Mouse (Mus musculus): ENCODE measurements at regions not wholly inside any gene's neighbourhood (a gene's known extent, or its start where the extent isn't known, plus 50 kb on each side); places are given as distances from the start of the nearest gene placed in this dataset.

DNA sequence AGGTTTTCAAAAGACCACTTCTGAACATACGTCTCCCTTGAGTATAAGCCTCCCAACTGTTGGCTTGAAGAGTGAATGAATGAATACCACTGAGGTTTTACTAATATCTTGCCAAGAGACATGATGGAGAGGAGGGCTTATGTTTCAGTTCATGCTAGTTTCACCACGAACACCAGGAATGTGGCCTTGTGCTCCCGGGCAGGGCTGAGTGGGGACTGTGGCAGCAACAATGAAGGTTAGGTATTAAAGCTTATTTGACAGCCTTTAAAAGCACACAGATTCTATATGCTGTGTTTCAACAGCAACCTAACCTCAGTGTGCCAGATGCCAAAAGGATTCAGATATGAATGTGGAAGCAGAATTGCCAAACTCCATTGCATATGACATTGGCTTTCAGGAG lies 390.0 kb upstream of the Cited2 start:
- Histone ChIP-seq H3K4me2 (replicated peaks; ENCODE audit: low read depth, low read length) (no peak overlapping the region), H3K4me3 (ENCODE audit: low read depth, low read length) (no peak overlapping the region), H3K9me3 (ENCODE audit: control insufficient read depth, low read length) (no peaks in the 10 kb centered on the region), H3K9ac (ENCODE audit: low read depth, low read length) (no peak overlapping the region), H3K27ac (ENCODE audit: low read depth, low read length) (peak overlapping the region; percentile 71), H3K27me3 (ENCODE audit: control insufficient read depth, insufficient read depth, low read length) (no peaks in the 10 kb centered on the region), H3K4me1 (replicated peaks; ENCODE audit: control insufficient read depth, insufficient read depth, low read length) (peaks cover 3% of the 10 kb centered on the region), H3K36me3 (ENCODE audit: control insufficient read depth, insufficient read depth, low read length) (no peaks in the 10 kb centered on the region)
- ATAC-seq (ENCODE audit: low FRiP score) (0 out of 2 replicates have a peak, but pooled peaks have one; percentile 13), DNase-seq (ENCODE audit: low spot score) (peak; percentile 33)
- 22% methylated on average over 3 of the region's 3 CpGs for WGBS

DNA sequence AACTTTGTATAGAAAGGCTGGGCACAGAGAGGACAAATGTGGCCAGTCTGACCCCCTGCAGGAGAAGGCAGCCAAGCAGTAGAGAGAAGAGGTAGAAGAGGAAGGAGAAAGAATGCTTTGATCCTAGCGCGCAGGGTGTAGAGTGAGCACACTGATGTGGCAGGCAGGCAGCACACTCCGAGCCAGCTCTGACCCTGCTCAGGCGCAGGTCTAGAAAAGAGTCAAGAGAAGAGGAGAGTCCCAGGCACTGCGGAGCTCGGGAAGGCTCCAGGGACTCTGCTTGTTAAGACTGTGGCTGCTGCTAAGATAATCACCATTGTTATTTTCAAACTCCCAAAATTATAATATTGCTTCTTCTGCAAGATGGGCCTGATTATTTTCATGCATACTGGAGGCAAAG lies 389.3 kb upstream of the Cited2 start:
- no peaks in the 10 kb centered on the region for H3K36me3 ChIP-seq (ENCODE audit: control insufficient read depth, insufficient read depth, low read length)
- H3K4me1 ChIP-seq (replicated peaks; ENCODE audit: control insufficient read depth, insufficient read depth, low read length) = peaks cover 3% of the 10 kb centered on the region
- peak; percentile 32 for DNase-seq (ENCODE audit: low spot score)
- H3K9ac ChIP-seq (ENCODE audit: low read depth, low read length) = no peak overlapping the region
- no peak overlapping the region for H3K4me3 ChIP-seq (ENCODE audit: low read depth, low read length)
- no peak for ATAC-seq (ENCODE audit: low FRiP score)
- no peak overlapping the region for H3K4me2 ChIP-seq (replicated peaks; ENCODE audit: low read depth, low read length)
- H3K27me3 ChIP-seq (ENCODE audit: control insufficient read depth, insufficient read depth, low read length) = no peaks in the 10 kb centered on the region
- H3K27ac ChIP-seq (ENCODE audit: low read depth, low read length) = no peak overlapping the region
- no peaks in the 10 kb centered on the region for H3K9me3 ChIP-seq (ENCODE audit: control insufficient read depth, low read length)
- WGBS = 5% methylated on average over 6 of the region's 6 CpGs

DNA sequence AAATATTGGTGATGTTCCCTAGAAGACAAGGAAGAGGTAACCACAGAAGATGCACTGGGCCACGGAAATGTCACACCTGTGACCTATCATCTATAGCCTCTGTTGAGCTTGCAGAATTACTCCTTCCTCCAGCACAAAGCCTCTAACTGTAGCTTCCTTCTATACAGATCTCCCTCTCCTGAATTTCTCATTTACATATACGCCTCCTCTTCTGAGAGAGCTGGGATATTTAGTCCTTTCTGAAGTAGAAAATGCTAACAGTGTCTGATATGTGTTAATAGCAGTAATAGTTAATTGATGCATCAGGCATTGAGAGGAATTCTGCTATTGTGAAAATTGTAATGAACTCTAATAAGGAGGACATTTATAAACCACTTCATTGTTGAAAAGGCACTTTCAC lies 385.8 kb upstream of the Cited2 start:
- no peak overlapping the region for H3K27ac ChIP-seq (ENCODE audit: low read depth, low read length)
- H3K36me3 ChIP-seq (ENCODE audit: control insufficient read depth, insufficient read depth, low read length) = no peaks in the 10 kb centered on the region
- no peak overlapping the region for H3K4me3 ChIP-seq (ENCODE audit: low read depth, low read length)
- no peaks in the 10 kb centered on the region for H3K9me3 ChIP-seq (ENCODE audit: control insufficient read depth, low read length)
- no peak overlapping the region for H3K4me2 ChIP-seq (replicated peaks; ENCODE audit: low read depth, low read length)
- DNase-seq (ENCODE audit: low spot score) (no peak), ATAC-seq (ENCODE audit: low FRiP score) (no peak)
- H3K27me3 ChIP-seq (ENCODE audit: control insufficient read depth, insufficient read depth, low read length) = no peaks in the 10 kb centered on the region
- 93% methylated on average over 2 of the region's 2 CpGs for WGBS
- H3K4me1 ChIP-seq (replicated peaks; ENCODE audit: control insufficient read depth, insufficient read depth, low read length) = peaks cover 3% of the 10 kb centered on the region
- H3K9ac ChIP-seq (ENCODE audit: low read depth, low read length) = no peak overlapping the region

DNA sequence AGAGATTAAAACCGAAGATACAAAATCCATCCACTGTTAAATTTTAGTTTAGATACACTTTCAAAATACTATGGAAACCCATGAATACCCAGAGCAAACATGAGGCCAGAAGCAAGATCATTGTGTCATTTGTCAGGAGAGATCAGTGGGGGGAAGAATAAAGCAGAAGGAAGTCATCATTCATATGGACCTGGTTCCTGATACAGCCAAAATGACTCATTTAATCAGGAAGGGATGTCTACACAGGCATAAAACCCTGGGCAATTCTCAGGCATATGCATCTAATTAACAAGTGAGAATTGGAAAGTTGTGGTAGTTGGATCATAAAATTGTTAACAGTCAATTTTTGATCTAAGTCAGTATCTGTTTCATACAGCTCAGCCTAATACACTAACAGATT lies 379.2 kb upstream of the Cited2 start:
- no peaks in the 10 kb centered on the region for H3K27me3 ChIP-seq (ENCODE audit: control insufficient read depth, insufficient read depth, low read length)
- ATAC-seq (ENCODE audit: low FRiP score) = no peak
- no peak overlapping the region for H3K27ac ChIP-seq (ENCODE audit: low read depth, low read length)
- DNase-seq (ENCODE audit: low spot score) = no peak
- H3K4me1 ChIP-seq (replicated peaks; ENCODE audit: control insufficient read depth, insufficient read depth, low read length) = no peaks in the 10 kb centered on the region
- H3K9me3 ChIP-seq (ENCODE audit: control insufficient read depth, low read length) = no peaks in the 10 kb centered on the region
- no peaks in the 10 kb centered on the region for H3K36me3 ChIP-seq (ENCODE audit: control insufficient read depth, insufficient read depth, low read length)
- H3K9ac ChIP-seq (ENCODE audit: low read depth, low read length) = no peak overlapping the region
- no peak overlapping the region for H3K4me2 ChIP-seq (replicated peaks; ENCODE audit: low read depth, low read length)
- WGBS = 97% methylated on average over 1 of the region's 1 CpGs
- no peak overlapping the region for H3K4me3 ChIP-seq (ENCODE audit: low read depth, low read length)

DNA sequence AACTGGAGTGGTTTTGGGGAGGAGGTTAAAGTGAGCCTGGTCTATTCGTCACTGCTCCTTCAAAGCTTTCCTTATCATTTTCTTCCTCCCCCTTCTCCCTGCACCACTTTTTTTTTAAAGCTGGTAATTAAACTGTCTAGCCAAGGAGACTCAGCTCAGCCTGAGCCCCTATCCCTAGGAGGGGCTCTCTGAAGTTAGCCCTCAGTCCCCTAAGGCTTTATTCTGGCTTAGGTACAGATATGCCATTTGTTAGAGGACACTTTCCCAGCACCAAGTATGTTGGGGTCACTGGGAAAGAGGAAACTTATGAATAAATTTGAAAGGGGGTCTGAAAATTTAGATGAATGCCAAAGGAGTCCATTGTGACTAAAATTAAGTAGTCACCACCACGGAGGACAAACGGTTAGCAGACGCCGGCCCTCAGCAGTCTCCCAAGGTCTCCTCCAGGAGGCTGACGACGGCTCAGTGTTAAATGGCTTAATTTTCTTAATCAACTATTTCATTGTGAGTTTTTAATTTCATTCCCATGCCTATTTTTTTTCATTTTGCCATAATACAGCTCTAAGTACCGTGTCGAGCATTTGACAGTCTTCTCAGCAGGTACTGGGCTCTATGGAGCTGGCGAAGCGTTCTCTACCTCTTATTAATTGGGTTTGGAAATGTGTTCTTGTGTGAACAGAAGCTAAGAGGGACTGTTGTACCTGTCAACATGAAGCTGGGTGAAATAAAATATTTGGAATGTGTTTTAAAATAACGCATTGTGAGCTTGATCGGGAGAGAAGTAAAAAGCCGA lies 370.6 kb upstream of the Cited2 start:
- H3K4me2 ChIP-seq (replicated peaks; ENCODE audit: low read depth, low read length) = no peak overlapping the region
- DNase-seq (ENCODE audit: low spot score) (no peak), ATAC-seq (ENCODE audit: low FRiP score) (peak; percentile 81)
- no peaks in the 10 kb centered on the region for H3K9me3 ChIP-seq (ENCODE audit: control insufficient read depth, low read length)
- H3K9ac ChIP-seq (ENCODE audit: low read depth, low read length) = no peak overlapping the region
- no peaks in the 10 kb centered on the region for H3K4me1 ChIP-seq (replicated peaks; ENCODE audit: control insufficient read depth, insufficient read depth, low read length)
- H3K4me3 ChIP-seq (ENCODE audit: low read depth, low read length) = no peak overlapping the region
- no peak overlapping the region for H3K27ac ChIP-seq (ENCODE audit: low read depth, low read length)
- 60% methylated on average over 14 of the region's 14 CpGs for WGBS
- no peaks in the 10 kb centered on the region for H3K36me3 ChIP-seq (ENCODE audit: control insufficient read depth, insufficient read depth, low read length)
- H3K27me3 ChIP-seq (ENCODE audit: control insufficient read depth, insufficient read depth, low read length) = no peaks in the 10 kb centered on the region

DNA sequence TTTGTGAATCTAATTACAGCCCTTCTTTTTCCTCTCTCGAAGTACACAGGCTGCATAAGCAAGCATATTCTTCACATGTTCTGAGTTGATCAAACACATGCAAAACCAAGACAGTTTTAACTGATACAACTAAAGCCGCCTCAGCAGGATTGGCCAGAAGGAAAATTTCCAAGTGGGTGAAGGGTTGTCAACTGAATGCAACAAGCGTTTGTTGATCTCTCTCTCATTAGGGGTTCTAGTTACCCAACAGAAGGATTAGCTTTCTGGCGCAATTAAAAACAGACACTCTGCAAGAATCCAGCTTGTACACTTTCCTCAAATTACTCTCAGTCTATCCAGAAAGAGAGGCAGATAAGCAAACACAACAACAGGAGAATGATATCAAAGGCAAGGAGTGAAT lies 367.5 kb upstream of the Cited2 start:
- Histone ChIP-seq H3K4me2 (replicated peaks; ENCODE audit: low read depth, low read length) (no peak overlapping the region), H3K4me3 (ENCODE audit: low read depth, low read length) (no peak overlapping the region), H3K4me1 (replicated peaks; ENCODE audit: control insufficient read depth, insufficient read depth, low read length) (no peaks in the 10 kb centered on the region), H3K27ac (ENCODE audit: low read depth, low read length) (no peak overlapping the region), H3K27me3 (ENCODE audit: control insufficient read depth, insufficient read depth, low read length) (no peaks in the 10 kb centered on the region), H3K36me3 (ENCODE audit: control insufficient read depth, insufficient read depth, low read length) (no peaks in the 10 kb centered on the region), H3K9ac (ENCODE audit: low read depth, low read length) (no peak overlapping the region), H3K9me3 (ENCODE audit: control insufficient read depth, low read length) (no peaks in the 10 kb centered on the region)
- DNase-seq (ENCODE audit: low spot score) (no peak), ATAC-seq (ENCODE audit: low FRiP score) (no peak)
- 47% methylated on average over 4 of the region's 4 CpGs for WGBS

DNA sequence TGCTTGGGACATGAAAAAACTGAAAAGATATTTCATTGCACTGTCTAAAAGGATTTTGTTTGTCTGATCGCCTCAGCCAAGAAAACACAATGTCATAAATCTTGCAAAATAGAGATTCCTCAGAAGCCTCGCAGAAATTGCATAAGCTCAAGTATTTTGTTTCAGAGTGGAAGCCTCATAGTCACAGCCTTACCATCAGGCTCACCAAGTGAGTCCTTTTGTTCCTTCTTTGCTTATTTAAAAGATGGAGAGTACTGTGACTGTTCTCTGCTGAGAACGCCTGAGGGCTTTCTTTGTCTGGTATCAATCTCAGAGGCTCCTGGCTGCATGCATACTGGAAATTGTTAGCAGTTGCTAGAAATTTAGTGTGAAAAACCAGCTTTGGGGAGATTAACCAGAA lies 367.0 kb upstream of the Cited2 start:
- Histone ChIP-seq H3K27ac (ENCODE audit: low read depth, low read length) (no peak overlapping the region), H3K27me3 (ENCODE audit: control insufficient read depth, insufficient read depth, low read length) (no peaks in the 10 kb centered on the region), H3K4me2 (replicated peaks; ENCODE audit: low read depth, low read length) (no peak overlapping the region), H3K9ac (ENCODE audit: low read depth, low read length) (no peak overlapping the region), H3K4me3 (ENCODE audit: low read depth, low read length) (no peak overlapping the region), H3K36me3 (ENCODE audit: control insufficient read depth, insufficient read depth, low read length) (no peaks in the 10 kb centered on the region), H3K9me3 (ENCODE audit: control insufficient read depth, low read length) (no peaks in the 10 kb centered on the region), H3K4me1 (replicated peaks; ENCODE audit: control insufficient read depth, insufficient read depth, low read length) (no peaks in the 10 kb centered on the region)
- DNase-seq (ENCODE audit: low spot score) (peak; percentile 20), ATAC-seq (ENCODE audit: low FRiP score) (no peak)
- WGBS = 32% methylated on average over 3 of the region's 3 CpGs

DNA sequence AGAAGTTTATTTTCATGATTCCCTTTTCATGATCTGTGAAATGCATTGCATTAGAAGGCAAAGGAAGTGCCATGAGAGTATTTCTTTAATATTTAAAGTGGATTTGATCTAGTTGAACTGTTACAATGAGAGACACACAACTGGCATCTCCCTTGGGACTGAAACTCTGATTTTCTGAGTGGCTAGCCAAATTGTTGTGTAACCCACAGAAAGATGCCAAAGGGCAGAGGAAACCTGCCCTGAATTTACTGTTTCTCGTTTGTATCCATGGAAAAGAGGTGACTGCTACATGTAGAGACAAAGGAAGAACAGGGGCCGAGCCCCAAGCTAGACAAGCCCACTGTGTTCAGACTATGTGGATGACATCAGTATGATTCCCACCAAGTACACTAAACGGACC lies 360.4 kb upstream of the Cited2 start:
- Histone ChIP-seq H3K27ac (ENCODE audit: low read depth, low read length) (no peak overlapping the region), H3K4me3 (ENCODE audit: low read depth, low read length) (no peak overlapping the region), H3K4me1 (replicated peaks; ENCODE audit: control insufficient read depth, insufficient read depth, low read length) (no peaks in the 10 kb centered on the region), H3K27me3 (ENCODE audit: control insufficient read depth, insufficient read depth, low read length) (no peaks in the 10 kb centered on the region), H3K9me3 (ENCODE audit: control insufficient read depth, low read length) (no peaks in the 10 kb centered on the region), H3K4me2 (replicated peaks; ENCODE audit: low read depth, low read length) (no peak overlapping the region), H3K36me3 (ENCODE audit: control insufficient read depth, insufficient read depth, low read length) (no peaks in the 10 kb centered on the region), H3K9ac (ENCODE audit: low read depth, low read length) (no peak overlapping the region)
- ATAC-seq (ENCODE audit: low FRiP score) = no peak
- 70% methylated on average over 3 of the region's 3 CpGs for whole genome bisulfite sequencing
- DNase-seq (ENCODE audit: low spot score) = no peak

DNA sequence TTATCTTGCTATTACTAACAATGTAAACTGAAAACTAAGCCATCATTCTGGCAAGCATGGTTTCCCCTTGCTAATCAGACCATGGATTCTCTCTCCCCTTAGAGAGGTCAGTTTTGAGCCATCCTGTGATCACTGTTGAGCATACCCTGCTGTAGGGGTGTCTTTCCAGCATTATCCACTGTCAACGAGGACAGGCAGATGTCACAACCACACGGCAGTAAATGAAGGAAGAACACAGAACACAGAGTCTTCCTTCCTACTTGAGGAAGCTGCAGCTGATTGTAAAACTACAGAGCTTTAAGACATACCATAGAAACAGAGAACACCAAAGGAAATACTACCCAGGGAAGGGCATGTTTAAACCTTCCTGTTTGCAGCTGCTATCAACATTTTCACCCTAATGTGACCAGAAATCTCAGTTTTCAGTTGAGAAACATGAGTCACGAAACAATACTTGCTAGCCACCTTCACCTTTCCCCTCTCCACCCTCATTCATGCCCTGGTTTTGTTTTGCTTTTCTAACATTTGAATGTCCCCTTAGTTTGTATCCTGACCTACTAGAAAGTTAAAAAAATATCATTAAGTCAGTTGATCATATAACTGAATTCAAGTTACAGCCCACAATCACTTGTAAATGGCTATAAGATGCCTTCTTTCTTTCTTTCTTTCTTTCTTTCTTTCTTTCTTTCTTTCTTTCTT lies 356.8 kb upstream of the Cited2 start:
- H3K4me3 ChIP-seq (ENCODE audit: low read depth, low read length) = no peak overlapping the region
- H3K9me3 ChIP-seq (ENCODE audit: control insufficient read depth, low read length) = no peaks in the 10 kb centered on the region
- H3K9ac ChIP-seq (ENCODE audit: low read depth, low read length) = no peak overlapping the region
- no peak for DNase-seq (ENCODE audit: low spot score)
- H3K27me3 ChIP-seq (ENCODE audit: control insufficient read depth, insufficient read depth, low read length) = no peaks in the 10 kb centered on the region
- no peaks in the 10 kb centered on the region for H3K36me3 ChIP-seq (ENCODE audit: control insufficient read depth, insufficient read depth, low read length)
- no peaks in the 10 kb centered on the region for H3K4me1 ChIP-seq (replicated peaks; ENCODE audit: control insufficient read depth, insufficient read depth, low read length)
- ATAC-seq (ENCODE audit: low FRiP score) = no peak
- 67% methylated on average over 3 of the region's 3 CpGs for WGBS
- no peak overlapping the region for H3K4me2 ChIP-seq (replicated peaks; ENCODE audit: low read depth, low read length)
- no peak overlapping the region; the same call in 1 of the 2 replicates for H3K27ac ChIP-seq (ENCODE audit: low read depth, low read length)
